Mouse (Mus musculus): Measurements from ENCODE around the gene Ddx1.

Ddx1 gene

DNA sequence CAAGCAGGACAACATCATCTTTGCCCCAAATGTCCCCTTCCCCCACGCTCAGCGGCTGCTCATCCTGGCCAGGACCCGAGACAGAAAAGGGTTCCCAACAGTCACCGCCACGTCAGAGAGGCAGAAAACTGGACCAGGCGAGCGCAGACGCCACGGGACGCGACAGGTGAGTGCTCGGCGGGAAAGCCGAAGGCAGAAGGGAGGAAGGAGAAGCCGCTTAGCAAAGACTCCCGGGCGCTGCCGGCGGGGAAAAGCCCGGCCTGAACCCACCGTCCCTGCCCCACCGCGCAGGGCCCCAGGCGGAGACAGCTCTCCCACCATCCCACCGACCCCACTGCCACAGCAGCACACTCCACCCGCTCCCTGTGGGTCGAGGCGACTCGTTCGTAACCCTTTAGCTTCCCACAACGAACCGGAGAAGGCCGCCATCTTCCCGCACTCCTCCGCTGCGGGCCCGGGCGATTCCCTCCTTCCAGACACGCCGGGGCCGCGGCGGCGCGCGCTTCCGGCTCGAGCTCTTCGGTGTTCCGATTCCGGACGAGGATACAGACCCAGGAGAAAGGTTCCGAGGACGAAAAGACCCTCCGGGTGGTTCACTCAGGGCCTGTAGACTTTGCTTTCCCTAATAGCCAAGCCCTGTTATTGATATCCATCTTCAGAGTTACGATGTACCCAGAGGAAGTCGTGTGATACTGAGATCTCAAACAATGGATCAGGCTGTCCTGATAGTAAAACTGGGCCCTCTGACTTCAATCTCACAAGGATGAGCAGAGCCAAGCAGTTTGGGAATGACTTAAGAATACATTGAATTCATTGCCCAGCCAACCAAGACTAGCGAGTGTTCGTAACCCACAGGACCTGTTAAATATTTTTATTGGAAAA lies at the start of gene Ddx1:
TSS of gene Ddx1 (minus strand) at position 523 of the 882 bp plus-strand sequence.
- DNase-seq (ENCODE audit: low read depth, low spot score), result peak; percentile 34

DNA sequence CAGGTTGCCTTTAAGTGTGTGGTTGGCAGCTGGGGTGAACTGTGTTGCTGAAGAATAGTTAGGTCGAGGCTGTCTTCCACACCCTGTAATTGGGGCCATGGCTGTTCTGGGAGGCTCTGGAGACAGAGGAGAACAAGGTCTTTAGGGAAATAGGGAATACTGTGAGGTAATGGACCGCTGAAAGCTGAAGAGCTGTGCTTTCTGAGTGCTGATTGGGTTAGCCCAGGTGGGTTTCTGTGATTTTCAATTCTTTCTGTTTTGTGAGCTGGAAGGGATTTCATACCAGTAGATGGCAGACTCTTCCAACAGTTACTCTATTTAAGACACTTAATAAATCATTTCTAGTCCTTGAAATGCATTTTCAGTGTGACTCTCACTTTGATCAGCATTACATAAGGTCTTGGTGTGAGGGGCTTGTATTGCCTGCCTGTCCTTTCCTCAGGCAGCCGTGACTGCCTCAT lies 44.4 kb upstream of the Ddx1 start:
- no peak for DNase-seq (ENCODE audit: low read depth, low spot score)

DNA sequence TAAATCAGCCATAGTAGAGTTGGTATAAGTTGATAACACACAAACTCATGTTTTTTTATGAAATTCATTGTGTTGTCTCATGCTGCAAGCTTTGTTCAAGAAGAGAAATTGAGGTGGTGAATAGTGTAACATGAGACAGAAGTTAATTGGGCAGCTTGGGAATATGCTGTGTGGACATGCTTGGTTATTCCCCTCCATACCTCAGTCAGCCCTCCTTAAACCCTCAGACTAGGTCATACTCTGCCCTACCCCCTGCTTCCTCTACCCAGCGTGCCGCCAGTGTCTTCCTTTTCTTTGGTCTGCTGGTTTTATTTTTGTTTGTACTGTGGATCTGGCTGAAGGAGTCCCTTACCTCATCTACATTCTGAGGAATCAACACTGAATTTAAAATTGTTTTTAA lies 42.4 kb upstream of the Ddx1 start:
- DNase-seq (ENCODE audit: low read depth, low spot score), result no peak

DNA sequence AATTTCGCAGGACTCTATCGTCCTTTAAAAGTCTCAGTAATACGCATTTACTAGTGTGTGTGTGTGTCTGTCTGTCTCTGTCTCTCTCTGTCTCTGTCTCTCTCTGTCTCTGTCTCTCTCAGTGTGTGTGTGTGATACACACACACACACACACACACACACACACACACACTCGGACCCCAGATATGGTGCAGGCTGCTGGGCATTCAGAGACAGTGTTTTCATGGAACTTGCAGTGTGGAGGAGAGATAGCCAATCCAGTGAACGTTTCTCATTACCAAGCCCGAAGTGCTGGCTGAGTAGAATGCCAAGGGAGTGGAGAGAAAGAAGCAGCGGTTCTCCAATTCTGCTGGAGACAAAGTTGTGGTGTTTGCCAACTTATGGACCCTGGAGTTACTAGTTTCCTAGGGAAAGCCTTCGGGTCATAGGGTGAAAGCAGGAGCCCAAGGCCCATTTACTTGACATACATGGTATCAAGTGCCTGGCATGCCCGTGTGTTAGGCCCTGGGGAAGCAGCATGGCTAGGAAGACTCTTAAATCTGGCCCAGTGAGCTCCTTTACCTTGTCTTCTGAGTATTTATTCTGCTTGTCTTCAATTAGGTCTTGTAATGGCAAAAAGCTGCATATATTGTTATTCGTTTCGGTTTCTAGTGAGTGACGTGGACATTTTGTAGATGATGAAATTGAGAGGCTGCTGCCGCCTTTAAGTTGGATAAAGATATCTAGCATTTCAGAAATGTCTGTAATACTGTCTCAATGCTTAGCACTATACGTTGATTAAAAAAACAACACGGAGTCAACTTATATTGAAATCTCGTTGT lies 20.8 kb upstream of the Ddx1 start:
- no peak for DNase-seq (ENCODE audit: low read depth, low spot score)

DNA sequence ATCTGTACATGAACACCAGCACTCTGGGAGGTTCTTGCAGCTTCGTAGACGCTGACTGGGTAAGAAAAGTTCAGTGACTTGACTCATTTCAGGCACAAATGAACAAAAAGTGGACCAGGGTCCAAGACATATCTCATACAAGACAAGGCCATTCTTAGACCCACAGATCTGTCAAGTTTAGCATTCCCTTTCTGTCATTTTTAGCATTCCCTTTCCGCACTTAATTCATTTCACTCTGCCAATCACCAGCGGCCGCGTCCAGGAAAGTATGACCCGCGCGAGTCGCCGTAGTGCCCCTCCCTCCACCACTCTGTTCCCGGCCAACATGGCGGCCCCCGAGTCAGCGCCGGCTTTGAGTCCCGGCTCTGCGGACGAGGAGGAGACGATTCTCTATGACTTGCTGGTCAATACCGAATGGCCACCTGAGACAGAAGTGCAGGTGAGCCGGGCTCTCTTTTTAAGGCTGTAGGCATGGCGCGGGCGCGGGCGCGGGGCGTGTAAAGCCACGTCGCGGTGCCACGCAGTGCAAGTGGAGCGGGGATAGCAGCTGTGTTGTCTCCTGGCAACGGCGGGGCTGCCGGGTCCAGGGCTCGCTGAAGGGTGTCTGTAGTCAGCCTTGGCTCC lies 19.9 kb upstream of the Ddx1 start, which contains the start of gene Nbas:
TSS of gene Nbas (plus strand) at position 308 of the 624 bp plus-strand sequence.
- peak; percentile 35 for DNase-seq (ENCODE audit: low read depth, low spot score)

DNA sequence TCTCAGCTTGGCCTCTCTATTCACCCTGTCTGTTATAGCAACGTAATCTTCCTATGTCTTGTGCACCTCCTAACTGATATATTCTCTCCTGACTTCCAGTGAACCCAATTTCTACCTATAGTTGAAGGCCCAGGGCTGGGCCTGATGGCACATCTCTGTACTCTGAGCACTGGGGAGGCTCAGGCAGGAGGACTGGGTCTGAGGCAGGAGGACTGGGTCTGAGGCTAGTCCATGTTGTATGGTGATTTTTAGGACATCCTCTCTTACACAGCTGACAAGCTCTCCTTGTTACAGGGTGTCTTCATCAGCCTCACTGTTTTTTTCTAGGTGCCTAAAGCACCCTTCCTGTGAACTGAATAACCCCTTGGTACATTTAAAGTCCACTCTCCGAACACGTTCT lies 19.4 kb upstream of the Ddx1 start:
- no peak for DNase-seq (ENCODE audit: low read depth, low spot score)

DNA sequence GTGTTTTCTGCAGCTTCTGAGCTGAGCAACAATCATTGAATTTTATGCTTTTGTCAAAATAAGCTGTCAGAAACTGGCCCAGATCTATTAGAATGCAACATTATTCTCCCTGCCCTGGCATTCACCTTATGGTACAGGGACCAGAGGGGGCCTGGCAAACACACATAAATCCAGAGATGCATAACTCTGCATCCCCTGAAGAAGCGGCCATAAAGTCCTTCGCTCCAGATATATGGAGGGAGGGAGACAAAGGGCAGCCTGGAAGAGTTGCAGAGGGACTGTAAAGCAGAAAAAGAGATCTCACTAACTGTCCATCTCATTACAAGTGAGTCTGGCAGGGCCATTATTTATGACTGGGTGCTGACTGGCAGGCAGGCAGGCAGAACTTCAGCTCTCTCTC lies 6.7 kb upstream of the Ddx1 start:
- no peak for DNase-seq (ENCODE audit: low read depth, low spot score)

DNA sequence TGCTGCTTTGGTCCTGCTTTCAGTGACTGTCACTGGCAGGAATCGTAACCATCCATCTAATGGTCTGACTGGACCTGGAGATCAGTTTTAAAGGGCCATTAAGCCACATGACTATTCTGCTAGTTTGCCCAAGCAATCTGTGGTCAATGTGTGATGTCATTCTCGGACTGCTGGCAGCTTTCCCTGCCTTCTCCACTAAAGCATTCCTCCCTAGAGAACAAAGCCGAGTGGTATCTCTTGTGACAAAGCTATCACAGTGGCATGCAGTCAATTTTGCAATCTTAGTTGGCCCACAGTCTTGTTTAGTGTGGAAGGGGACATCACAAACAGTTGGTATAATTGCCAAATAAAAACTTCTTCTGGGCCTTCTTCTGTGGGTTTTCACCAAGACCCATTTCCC lies 6.1 kb upstream of the Ddx1 start:
- DNase-seq (ENCODE audit: low read depth, low spot score), result no peak

DNA sequence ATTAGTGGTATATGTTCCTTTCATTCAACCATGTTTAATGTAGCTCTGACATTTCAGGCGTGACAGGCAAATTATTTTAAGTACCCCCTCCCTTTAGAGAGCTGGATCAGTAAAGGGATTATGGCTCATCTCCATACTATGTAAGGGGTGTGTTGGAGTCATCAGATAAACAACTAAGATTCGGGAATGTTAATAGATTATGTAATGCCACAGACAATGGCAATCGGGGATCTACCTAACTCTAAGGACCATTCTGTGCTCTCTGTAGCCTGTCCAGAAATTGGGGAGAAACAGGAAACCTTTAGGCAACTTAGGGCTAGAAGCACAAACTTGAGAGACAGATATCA lies 533 bp upstream of the Ddx1 start:
- DNase-seq (ENCODE audit: low read depth, low spot score), result no peak

DNA sequence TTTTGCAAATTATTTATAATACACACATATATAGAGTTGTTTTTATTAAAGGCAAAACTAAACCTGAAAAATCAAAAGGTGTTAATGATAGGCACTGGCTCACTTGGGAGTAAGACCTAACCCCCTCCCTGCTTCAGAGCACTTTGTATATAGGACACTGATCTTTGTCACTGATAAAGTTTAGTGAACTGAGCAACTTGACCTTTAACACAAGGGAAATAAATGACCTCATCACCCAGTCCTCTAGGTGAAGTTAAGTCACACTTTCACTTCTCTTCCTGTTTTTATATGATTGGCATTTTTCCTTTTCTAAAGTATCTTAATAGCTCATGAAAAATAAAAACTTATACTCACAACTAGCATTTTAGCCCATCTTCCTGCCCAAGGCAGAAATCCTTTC lies 6.6 kb downstream of the Ddx1 start:
- DNase-seq (ENCODE audit: low read depth, low spot score), result no peak

DNA sequence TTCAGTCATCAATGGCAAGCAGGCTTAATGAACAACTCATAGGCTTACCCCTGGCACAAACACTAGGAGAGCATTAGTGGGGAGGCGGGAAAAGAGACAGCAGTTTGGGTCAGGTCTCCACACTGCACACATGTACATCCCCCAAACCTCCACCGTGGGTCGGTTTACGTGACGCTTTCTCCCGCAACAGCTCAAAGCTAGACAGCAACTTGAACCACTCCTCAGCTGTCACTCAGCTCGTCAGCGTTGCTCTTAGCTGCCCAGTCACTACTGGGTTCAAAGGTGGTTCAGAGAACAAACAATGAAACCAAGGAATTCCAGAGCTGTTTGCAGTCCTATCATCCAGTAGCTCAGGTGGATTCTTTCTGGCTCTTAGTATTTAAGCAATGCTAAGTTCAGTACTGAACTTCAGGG lies 30.9 kb downstream of the Ddx1 start:
- no peak for DNase-seq (ENCODE audit: low read depth, low spot score)

DNA sequence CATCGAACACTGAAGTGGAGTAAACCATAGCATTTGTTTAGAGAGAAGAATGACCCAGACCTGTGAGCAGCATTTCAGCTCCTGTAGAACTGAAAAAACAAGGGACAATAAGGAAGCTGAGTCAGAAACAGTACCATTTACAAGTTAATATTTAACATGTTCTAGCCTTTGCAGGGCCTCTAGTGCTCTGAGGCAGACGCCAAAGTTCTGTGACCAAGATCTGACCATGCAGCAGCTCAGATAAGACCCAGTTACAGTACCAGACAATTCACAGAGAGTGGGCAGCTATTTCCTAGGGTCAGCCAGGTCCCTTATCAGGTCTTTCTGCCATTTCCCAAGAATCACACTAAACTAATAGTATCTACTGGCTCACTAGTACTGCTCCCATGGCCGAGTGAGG lies 31.4 kb downstream of the Ddx1 start:
- DNase-seq (ENCODE audit: low read depth, low spot score), result no peak

DNA sequence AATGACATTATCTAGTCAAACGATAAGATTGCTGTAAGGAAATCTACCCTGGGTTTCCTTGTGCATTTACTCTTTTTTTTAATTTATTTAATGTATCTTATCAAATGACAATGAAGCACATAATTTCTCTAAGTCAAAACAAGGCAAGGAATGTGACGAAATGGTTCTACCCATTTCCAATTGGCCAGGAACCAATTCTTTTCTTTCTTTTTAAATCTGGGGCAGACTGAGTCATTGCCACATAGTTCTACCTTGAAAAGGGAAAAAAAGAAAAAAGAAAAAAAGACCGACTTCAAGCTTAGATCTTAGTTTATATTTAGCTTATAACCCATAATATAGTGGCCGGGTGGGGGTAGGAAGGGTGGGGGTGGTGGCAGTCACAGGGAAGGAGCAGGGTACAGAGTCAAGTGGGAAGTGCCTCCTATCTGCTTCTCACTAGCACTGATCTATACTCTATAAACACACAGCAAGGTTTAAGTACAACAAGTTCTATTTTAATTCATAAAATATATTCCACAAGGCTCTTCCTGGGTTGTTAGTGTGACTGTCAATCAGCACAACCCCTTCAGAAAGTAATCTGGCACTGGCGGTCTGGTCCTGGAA lies 32.4 kb downstream of the Ddx1 start:
- DNase-seq (ENCODE audit: low read depth, low spot score), result no peak

DNA sequence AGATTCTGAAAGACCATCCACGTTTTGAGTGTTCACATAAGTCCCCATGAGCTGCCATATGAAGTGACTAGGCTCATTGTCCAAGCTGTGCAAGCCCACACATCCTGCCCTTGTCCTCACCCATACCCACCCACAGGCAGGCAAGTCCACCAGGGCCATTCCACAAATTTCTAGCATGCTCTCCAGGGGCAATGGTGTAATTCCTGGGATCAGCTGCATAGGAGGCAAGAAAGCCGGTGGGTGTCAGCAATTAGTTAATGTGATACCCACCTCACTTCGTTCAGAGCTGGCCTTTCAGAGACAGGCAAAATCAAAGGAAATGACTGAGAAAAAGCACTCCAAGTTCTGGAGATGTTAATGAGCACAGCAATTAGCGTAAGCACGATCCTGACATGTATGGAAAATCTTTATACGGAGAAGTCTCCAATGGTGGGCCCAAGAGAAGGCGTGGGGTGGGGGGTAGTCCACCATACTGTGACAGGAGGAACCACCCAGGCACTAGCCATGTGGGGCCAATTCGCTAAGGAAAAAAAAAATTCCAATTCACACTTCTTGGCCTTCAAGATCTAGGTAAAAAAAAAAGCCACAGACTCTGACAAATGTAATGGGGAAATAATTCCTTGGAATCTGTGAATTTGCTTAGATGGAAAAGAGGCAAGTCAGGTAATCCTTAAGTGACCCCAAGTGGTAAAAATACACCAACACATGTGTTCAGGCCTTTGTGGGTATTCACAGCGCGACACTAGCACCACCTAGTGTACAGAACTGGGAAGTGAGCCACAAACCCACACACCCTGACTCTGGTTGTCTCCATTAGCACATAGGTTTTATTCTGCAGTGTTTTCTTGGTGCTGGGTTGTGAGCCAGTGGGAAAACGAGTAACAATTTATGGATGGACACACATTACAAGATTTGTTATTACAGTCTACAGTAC lies 34.4 kb downstream of the Ddx1 start:
- peak; percentile 77 for DNase-seq (ENCODE audit: low read depth, low spot score)

DNA sequence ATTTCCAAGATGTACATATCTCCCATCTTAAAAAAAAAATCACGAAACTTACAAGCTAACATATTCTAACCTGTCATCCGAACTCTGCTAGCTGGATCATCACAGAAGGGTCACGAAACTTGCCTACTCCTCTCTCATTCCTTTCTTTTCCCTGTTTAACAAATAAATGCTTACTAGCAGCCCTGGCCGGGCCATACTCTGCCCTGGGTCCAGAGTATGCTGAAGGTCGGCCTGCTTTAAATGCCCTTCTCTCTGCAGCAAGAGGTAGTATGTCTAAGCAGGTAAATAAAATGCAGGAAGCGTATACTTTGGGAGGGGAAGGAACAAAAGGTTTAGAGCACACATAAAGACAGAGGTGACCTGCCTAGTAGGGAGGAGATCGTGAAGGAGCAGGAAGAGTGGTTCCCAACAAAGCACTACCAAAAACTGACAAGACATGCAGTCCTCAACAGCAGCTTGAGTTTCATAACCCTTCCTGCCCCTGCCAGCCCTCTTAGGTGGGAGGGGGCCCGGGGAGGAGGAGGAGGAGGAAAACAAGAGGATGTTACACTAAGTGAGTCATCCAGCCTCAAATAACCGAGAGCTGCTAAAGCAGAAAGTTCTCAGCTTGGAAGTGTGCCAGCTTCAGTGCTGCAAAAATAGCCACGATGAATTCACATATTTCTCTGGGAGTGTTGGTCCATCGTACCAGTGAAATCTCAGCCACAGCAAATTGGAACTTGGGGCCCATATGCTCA lies 37.1 kb downstream of the Ddx1 start:
- peak; percentile 64 for DNase-seq (ENCODE audit: low read depth, low spot score)

DNA sequence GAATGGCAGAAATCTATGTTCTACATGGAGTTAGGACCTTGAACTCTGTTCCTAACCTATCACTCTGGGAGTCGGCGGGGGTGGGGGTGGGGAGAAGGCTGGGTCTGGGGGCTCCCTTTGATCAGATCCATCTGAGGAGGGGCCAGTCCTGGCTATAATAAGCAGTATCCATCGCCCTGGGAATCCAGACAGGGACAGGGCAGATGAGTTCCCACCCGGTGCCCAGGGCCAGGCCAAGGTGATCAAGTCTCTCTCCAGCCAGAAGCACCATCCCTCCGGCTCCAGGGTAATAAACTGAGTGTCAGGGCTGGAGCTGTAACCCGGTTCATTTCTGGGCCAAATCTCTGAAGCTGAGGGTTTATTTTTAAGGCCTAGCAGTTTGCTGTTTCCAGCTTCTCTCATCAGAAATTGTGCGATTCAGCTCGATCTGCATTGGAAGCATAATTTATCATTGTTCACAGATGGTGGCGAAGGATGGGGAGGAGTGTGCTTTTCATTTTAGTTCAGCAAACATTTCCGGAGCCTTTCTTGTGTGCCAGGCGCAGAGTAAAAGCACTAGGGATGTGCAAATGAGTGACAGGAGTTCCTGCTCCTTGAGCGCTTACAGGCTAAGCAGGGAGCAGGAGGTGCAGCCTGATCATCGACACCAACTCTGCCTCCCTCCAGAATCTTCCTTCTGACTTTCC lies 39.2 kb downstream of the Ddx1 start:
- no peak for DNase-seq (ENCODE audit: low read depth, low spot score)

DNA sequence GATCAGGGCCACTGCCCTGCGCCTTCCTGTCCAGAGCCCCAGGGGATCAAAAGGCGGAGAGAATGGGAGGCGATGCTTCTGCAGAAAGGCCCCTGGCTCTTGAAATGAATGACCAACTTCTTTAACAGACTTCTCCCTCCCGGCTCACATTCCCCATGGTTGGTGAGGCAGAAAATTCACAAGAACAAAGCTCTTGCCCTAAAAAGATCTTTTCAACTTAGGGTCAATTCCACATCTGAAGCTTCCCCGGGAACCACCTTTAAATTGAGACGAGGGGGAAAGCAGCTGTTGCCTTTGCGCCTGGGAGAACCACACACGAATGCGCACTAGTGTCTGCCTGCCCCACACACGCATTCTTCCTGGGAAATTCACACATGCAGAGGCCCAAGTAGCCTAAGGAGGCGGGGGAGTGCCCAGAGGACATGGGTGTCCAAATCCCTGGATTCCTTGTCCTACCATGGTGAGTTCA lies 40.0 kb downstream of the Ddx1 start:
- DNase-seq (ENCODE audit: low read depth, low spot score), result no peak

DNA sequence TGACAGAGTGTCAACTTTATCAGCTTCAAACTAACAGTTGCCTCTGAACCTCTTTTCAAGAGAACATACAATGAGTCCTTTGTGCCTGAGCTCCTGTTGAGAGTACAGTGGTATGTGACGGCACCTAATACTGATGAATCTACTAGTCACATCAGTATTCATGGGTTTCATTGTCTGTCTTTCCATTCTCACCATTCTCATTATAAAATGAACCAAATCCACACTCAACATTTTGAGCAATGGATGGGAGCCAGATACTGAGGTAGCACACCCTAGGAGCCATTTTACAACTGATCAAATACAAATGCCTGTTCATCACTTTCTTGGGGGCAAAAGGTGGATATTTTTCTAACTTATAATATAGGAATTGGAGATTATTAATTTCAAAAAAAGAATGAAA lies 40.5 kb downstream of the Ddx1 start:
- no peak for DNase-seq (ENCODE audit: low read depth, low spot score)

DNA sequence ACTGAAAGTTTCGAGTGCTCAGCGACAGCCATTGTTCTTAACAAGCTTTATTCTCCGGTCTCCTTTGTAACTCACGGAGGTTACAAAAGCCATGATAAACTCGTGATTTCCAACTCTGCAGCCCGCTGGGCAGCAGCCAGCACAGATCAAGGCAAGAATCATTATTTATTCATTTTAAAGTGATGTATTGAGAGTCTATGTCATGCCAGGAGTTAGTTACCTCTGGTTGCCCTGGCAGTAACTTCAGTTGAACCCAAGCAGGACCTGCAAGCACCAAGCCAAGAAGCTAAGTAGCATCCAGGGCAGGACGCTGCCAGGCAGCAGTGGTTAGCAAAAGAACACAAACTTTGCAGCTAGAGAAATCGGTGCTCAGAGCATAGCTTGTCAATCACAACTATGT lies 41.9 kb downstream of the Ddx1 start:
- no peak for DNase-seq (ENCODE audit: low read depth, low spot score)

Data from skeletal muscle tissue, adult 2 months (tissue).